Mouse (Mus musculus) adrenal gland, adult (tissue): ENCODE measurements at regions not wholly inside any gene's neighbourhood (a gene's known extent, or its start where the extent isn't known, plus 50 kb on each side); places are given as distances from the start of the nearest gene placed in this dataset.
A peak's percentile ranks its signal among the peaks of the same experiment; 100 is the strongest.

Source experiments
- DNase-seq, 2 experiments: peaks; one replicate each; pipeline ENCODE4 v3.0.0; 2022 to 2023; ENCODE audit warnings: low spot score in 1 of 2; ENCODE audit not compliant: inconsistent age in 2 of 2

GRCm38 (mm10) chr15:68014605-68015305, 1514.0 kb upstream of the Lrrc6 start:
- no peak for DNase-seq

DNA sequence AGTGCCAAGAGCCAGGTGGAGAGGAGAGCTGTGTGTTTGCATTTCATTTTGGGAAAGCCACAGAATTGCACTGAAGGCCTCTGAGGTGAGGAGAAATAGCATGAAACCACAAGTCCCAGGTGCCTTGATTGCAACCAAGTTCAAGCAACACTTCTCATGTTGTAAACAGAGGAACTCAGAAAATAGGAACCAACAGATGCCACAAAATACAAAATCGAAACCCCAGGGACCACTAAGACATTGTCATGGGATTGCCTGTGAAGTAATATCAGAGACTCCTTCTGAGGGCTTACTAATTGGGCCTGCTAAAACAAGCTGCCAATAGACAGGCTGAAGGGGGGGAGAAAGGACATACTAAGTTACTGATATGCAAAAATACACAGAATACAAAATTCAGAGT, 1510.5 kb upstream of the Lrrc6 start:
- DNase-seq = no peak

DNA sequence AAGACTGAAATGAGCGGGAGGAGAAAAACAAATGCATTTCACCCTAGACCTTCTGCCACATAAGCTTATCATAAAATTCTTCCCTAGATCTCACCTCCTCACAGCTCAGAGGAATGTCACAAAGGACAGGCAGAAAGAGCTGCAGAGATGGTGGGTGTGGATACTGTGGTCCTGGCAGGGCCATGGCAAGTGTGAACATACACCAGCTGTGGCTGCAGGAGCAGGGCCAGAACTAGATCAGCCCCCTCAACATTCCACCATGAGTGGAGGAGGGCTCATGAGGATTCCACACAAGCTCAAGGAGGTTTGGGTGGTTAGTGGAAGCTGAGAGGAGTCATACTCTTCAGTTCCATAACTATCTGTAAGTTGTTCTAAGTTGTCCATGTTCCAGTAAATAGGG, 1509.5 kb upstream of the Lrrc6 start:
- DNase-seq = no peak

DNA sequence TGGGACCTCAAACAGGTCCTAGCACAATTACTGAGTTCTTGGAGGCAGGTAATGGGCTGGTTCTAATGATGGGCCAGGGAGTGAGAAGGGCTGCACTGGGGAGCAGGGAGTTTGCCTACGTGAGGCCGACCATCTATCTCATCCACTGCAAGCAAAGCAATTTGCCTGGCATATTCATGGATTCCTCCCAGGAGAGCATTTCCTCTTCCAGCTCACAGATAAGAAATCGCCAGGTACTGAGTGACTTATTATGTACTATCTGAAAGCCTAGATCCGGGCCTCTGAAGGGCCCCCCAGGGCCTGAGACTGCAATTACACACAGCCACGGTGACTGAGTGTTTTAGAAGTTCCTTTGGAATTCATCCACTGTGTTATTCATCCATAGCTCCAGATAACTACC, 1504.1 kb upstream of the Lrrc6 start:
- DNase-seq = no peak

DNA sequence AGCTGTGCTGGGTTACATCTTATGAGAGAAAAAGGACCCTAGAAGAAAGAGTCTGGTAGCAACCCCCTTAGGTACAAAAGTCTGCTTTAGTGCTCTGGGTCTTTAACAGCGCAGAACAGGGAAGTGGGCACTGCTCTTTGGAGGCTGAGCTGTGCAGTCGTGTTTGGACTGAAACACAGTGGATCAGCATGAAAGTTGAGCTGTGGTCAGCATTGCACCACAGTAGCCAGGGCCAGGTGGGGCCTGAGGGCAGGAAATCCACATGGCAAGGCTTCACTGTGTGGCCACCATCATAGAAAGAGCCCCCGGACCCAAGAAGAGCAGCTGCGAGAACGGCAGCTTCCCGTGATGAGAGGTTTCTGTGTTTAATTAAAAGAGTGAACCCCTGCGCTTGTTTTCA, 1495.8 kb upstream of the Lrrc6 start:
- no peak for DNase-seq

GRCm38 (mm10) chr15:67989428-67990272, 1488.9 kb upstream of the Lrrc6 start:
- DNase-seq = no peak

- DNase-seq = no peak
Measured at GRCm38 (mm10) chr15:67987941-67988340, 1487.2 kb upstream of the Lrrc6 start.

DNA sequence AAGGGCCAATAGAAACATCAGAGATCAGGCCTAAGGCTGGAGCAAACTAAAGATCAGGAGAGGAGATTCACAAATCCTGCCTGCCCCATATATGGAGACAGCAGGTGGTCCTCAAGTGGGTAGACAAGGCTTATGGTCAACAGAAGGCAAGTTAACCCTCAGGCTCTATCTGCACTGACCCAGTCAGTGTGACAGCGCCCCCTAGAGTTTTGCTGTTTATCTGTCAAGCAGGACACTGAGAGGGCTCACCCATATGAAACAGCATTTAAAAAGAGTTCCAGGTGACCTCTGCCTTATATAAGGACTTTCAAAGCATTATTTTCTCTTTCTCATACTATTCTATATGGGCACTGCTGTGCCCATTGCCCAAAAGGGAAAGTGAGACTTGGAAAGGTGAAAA, 1482.5 kb upstream of the Lrrc6 start:
- peak in 1 of 2 experiments; percentile 63 for DNase-seq

GRCm38 (mm10) chr15:67981876-67982275, 1481.2 kb upstream of the Lrrc6 start:
- no peak for DNase-seq

DNA sequence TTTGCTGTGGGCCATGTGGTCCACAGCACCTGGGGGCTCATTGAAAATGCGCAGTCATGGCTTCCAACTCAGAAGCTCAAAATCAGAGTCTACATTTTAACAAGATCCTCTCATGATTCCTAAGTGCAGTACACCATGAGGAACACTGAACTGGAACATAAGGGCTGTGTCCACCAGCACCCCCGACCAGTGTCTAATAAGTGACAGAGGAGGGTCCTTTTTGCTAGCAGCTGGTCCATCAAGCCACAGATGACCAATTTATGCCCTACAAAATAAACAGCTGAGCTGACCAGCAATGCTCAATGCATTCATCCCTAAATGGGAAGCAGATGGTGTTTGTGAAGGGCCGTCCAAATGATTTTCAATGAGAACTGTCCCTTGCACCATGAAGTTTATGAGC, 1478.7 kb upstream of the Lrrc6 start:
- no peak for DNase-seq

- DNase-seq = no peak
Measured at GRCm38 (mm10) chr15:67977210-67977609, 1476.5 kb upstream of the Lrrc6 start.

- no peak for DNase-seq
Measured at GRCm38 (mm10) chr15:67971998-67972397, 1471.3 kb upstream of the Lrrc6 start.

DNA sequence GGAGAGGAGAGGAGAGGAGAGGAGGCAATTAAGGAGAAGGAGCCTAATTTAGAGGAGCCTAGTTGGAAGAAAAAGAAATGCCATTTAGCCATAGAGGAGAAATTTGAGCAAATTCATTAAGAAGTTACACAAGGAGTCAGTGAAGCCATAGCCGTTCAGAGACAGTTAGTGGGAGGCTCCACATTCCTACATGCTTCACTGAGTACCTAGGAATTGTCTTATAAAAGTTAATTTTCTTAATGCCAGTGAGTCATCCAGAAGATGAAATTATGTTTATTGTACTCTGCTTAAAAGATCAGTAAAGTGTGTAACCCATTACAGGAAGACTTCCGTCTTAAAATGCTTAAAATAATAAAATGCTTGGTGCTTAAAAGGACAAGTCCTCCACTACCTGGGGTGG, 1453.5 kb upstream of the Lrrc6 start:
- DNase-seq = no peak

- no peak for DNase-seq
Measured at GRCm38 (mm10) chr15:67950281-67951040, 1449.8 kb upstream of the Lrrc6 start.

GRCm38 (mm10) chr15:67944330-67945082, 1443.8 kb upstream of the Lrrc6 start:
- no peak for DNase-seq

DNA sequence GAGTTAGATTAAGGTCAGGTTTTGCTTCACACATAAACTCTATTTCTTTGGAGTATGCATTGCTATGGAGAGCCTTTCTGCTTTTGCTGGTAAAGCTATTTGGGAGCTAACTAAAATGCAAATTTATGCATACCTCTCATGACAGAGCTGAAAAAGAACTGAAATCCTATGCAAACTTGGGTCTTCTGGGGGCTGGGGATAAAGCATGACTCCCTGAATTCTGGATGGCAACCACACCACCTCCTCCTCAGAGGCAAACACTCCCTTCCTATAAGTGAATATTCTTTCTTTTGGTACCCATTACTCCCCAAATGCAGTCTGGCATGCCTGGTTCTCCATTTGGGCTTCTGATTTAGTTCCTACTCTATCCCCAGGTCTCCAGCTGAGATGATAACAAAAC, 1442.3 kb upstream of the Lrrc6 start:
- no peak for DNase-seq

DNA sequence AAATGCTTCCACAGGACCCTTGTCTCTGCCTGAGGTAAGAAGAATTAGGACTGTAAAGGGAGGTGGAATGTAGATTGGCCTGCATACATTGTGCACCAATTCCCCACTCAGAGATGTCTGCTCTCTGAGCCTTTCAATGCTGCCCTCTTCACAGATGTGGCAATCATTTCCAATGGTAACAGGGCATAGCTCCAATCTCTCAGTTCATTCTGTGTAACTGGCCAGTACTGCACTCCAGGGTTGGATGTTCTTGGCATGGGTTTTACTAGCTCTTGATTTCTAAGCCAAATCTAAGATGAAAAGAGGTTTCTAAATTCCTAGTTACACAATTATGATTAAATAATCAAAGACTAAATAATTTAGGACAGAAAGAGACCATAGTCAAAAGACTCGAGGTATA, 1439.8 kb upstream of the Lrrc6 start:
- DNase-seq = peak in 1 of 2 experiments; percentile 74

GRCm38 (mm10) chr15:67924885-67925284, 1424.2 kb upstream of the Lrrc6 start:
- DNase-seq = no peak

- DNase-seq = no peak
Measured at GRCm38 (mm10) chr15:67907034-67907433, 1406.3 kb upstream of the Lrrc6 start.

DNA sequence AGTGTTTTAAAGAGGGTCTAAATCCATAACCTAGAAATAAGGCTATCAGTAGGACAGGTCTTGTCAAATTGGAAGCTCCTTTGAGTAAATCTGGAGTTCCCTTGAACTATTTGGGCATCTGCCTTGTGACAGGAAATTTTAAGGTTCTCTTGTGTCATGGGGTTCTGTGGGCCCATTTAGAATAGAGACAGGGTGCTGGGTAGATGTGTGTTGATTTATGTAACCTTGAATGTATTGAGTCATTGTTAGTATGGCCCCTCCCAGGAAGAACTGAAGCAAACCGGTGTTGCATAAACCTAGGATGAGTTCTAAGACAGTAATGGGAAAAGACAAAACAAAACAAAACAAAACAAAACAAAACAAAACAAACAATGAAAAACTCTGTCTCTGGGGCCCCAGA, 1404.6 kb upstream of the Lrrc6 start:
- peak in 1 of 2 experiments; percentile 69 for DNase-seq

DNA sequence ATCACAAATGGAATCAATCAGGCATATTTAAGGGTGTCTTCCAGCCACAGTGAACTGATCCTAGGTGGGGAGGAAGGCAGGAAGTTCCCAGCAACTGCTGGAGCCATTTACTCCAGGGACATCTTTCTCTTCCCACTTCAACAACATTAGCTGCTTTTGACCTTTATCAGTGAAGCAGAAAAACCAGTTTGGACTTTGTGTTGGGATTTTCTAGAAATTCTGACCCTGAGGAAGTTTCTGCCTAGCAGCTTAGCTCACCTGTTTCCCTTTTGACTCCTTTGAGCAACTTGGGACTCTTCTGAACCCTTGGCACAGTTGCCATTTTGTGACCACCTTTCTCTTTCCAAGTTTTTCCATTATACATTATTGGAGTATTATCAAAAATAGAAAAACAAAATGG, 1403.9 kb upstream of the Lrrc6 start:
- no peak for DNase-seq
